Mouse (Mus musculus): ENCODE results near the gene Snx15. TPM values are rescaled to one million over a fixed set of nuclear protein-coding genes. Genes with fewer than 3 reads are reported as not detected.
"Not testable (repeated sequence)": the region's sequence is repeated elsewhere in the genome, so short reads cannot be mapped to it uniquely, and the experiment has no call there.

Snx15 gene
- polyA plus RNA-seq, 1 experiment = 26.0 TPM

DNA sequence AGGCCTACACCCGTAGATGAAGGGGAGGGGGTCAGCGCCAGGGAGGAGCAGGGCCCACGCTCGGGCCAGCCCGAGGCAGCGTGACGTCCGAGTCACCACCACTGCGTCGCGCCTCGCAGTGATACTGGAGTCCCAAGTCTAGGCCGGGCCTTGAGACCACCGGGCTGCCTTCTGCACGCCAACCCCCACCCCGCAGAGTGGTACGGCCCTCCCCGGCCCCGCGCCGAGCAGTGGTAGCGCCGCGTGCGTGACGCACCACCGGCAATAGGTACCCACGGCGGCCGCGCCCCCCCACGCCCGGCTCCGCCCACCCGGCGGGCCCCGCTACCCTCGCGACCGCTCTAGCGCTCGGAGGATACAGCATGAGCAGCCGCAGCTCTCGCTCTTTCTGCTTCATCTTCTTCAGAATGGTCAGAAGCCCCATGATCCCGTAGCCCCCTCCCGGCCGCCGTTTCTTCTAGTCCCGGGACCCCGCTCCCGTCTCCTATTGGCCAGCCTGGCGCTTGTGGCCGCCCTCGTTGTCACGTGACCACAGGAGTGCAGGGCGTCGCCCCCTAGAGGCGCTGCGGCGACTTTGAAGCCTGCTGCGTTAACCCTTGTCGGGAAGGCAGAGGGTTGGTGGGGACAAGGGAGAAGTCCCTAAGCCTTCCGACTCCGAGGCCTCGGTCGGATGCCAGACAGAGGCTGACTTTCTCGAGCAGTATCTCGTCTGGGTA is 12.7 kb upstream of the Snx15 start, which contains the start of gene Batf2:
Gene Batf2, plus strand, starts transcription at position 306 of the 716 bp plus-strand sequence.
- Histone ChIP-seq H3K27ac (ENCODE audit: insufficient read depth, low read depth, low read length) (peak within 1 kb of the TSS; percentile 91), H3K4me1 (ENCODE audit: control insufficient read depth, insufficient read depth, low read length) (peaks cover 15% of the 10 kb centered on the region), H3K4me3 (ENCODE audit: insufficient read depth, low read length) (peak within 1 kb of the TSS; percentile 75)
- no peak; the same call in 1 of the 2 replicates for TF ChIP-seq CTCF (IDR thresholded peaks at IDR 0.05; ENCODE audit: low read depth, low read length)
- no peak for TF ChIP-seq POLR2A (IDR thresholded peaks at IDR 0.05; ENCODE audit: borderline replicate concordance, low read depth, low read length)

DNA sequence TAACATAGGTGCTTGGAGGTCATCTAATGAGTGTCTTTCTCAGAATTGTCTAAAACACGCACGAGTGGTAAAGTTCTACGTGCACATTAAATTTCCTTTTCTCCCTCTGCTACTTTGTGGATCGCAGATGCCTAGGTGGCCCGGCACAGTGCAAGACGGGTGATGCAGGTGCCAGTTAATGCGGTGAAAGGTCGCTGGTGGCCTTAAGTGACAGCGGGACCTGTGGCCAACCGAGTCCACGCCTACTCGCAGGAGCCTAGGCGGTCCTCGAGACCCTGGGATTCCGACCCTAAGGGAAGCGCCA is 12.2 kb upstream of the Snx15 start:
- Histone ChIP-seq H3K4me3 (ENCODE audit: insufficient read depth, low read length) (peak overlapping the region; percentile 75), H3K27ac (ENCODE audit: insufficient read depth, low read depth, low read length) (peak overlapping the region; percentile 91), H3K4me1 (ENCODE audit: control insufficient read depth, insufficient read depth, low read length) (peaks cover 15% of the 10 kb centered on the region)
- TF ChIP-seq POLR2A (IDR thresholded peaks at IDR 0.05; ENCODE audit: borderline replicate concordance, low read depth, low read length) = no peak
- TF ChIP-seq CTCF (IDR thresholded peaks at IDR 0.05; ENCODE audit: low read depth, low read length) = no peak

GRCm38 (mm10) chr19:6139701-6140100 is 11.6 kb upstream of the Snx15 start:
- Histone ChIP-seq H3K4me1 (ENCODE audit: control insufficient read depth, insufficient read depth, low read length) (peaks cover 15% of the 10 kb centered on the region), H3K4me3 (ENCODE audit: insufficient read depth, low read length) (peak overlapping the region; percentile 75; the same call in 1 of the 2 replicates), H3K27ac (ENCODE audit: insufficient read depth, low read depth, low read length) (no peak overlapping the region)
- TF ChIP-seq CTCF (IDR thresholded peaks at IDR 0.05; ENCODE audit: low read depth, low read length) (no peak), POLR2A (IDR thresholded peaks at IDR 0.05; ENCODE audit: borderline replicate concordance, low read depth, low read length) (no peak)

- H3K27ac ChIP-seq (ENCODE audit: insufficient read depth, low read depth, low read length) = no peak overlapping the region
- H3K4me3 ChIP-seq (ENCODE audit: insufficient read depth, low read length) = no peak overlapping the region
- no peak for TF ChIP-seq POLR2A (IDR thresholded peaks at IDR 0.05; ENCODE audit: borderline replicate concordance, low read depth, low read length)
- no peak for TF ChIP-seq CTCF (IDR thresholded peaks at IDR 0.05; ENCODE audit: low read depth, low read length)
- peaks cover 13% of the 10 kb centered on the region for H3K4me1 ChIP-seq (ENCODE audit: control insufficient read depth, insufficient read depth, low read length)
These were observed 8.3 kb upstream of the Snx15 start for GRCm38 (mm10) chr19:6136397-6136796.

GRCm38 (mm10) chr19:6133197-6133596 is 5.1 kb upstream of the Snx15 start:
- peaks cover 15% of the 10 kb centered on the region for H3K4me1 ChIP-seq (ENCODE audit: control insufficient read depth, insufficient read depth, low read length)
- H3K27ac ChIP-seq (ENCODE audit: insufficient read depth, low read depth, low read length); H3K4me3 ChIP-seq (ENCODE audit: insufficient read depth, low read length): not testable (repeated sequence)

- Histone ChIP-seq H3K4me1 (ENCODE audit: control insufficient read depth, insufficient read depth, low read length) (peaks cover 10% of the 10 kb centered on the region), H3K27ac (ENCODE audit: insufficient read depth, low read depth, low read length) (no peak overlapping the region), H3K4me3 (ENCODE audit: insufficient read depth, low read length) (no peak overlapping the region)
- TF ChIP-seq POLR2A (IDR thresholded peaks at IDR 0.05; ENCODE audit: borderline replicate concordance, low read depth, low read length) = no peak
These were observed 4.2 kb upstream of the Snx15 start for GRCm38 (mm10) chr19:6132171-6132827.

DNA sequence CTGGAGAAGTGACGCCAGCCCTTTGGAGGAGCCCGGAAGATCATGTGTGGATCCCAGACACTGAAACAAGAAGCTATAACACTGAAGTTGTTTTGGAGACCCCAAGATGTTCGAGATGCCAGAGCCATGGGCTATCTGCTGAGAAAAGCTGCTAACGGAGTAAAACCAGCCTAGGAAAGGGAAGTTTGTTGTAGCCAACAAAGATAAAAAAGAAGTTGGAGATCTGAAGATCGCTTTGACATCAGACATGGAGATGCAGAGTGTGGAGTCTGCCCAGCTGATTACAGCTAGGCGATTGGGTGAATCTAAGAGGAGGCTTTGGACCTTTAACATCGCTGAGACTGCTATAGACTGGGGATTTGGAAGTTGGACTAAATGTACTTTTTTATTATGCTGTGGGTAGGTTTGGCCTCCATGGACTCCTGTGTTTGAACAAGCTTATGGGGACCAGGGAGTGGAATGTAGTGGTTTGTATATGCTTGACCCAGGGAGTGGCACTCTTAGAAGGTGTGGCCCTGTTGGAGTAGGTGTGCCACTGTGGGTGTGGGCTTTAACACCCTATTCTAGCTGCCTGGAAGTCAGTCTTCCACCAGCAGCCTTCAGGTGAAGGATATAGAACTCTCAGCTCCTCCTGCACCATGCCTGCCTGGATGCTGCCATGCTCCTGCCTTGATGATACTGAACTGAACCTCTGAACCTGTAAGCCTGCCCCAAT is 2.5 kb upstream of the Snx15 start:
- not testable (repeated sequence) for H3K4me3 ChIP-seq (ENCODE audit: insufficient read depth, low read length); H3K4me1 ChIP-seq (ENCODE audit: control insufficient read depth, insufficient read depth, low read length); H3K27ac ChIP-seq (ENCODE audit: insufficient read depth, low read depth, low read length)

- Histone ChIP-seq H3K4me1 (ENCODE audit: control insufficient read depth, insufficient read depth, low read length) (peaks cover 5% of the 10 kb centered on the region; the same call in 1 of the 2 replicates), H3K27ac (ENCODE audit: insufficient read depth, low read depth, low read length) (peak overlapping the region; percentile 95)
These were observed 1.1 kb downstream of the Snx15 start for GRCm38 (mm10) chr19:6126789-6127580.

DNA sequence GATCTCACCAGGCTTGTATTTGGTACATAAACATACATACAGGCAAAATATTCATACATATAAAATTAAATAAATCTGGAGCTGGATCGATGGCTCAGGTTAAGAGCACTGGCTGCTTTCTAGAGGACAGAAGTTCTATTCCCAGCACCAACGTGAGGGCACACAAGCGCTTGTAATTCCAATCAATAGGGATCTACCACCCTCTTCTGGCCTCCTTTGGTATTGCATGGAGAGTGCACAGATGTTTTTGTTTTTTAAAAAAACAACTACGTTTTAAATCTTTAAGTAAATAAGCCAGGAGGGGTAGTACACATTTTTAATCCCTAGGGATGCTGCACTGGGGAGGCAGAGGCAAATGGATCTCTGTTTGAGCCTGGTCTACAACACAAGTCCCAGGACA is 1.8 kb downstream of the Snx15 start:
- peaks cover 5% of the 10 kb centered on the region; the same call in 1 of the 2 replicates for H3K4me1 ChIP-seq (ENCODE audit: control insufficient read depth, insufficient read depth, low read length)
- H3K27ac ChIP-seq (ENCODE audit: insufficient read depth, low read depth, low read length) = peak overlapping the region; percentile 76
- H3K4me3 ChIP-seq (ENCODE audit: insufficient read depth, low read length) = no peak overlapping the region
- TF ChIP-seq CTCF (IDR thresholded peaks at IDR 0.05; ENCODE audit: low read depth, low read length) (peak; percentile 26; the same call in 1 of the 2 replicates), POLR2A (IDR thresholded peaks at IDR 0.05; ENCODE audit: borderline replicate concordance, low read depth, low read length) (no peak)

More at GRCm38 (mm10) chr19:6126789-6127580, 1.1 kb downstream of the Snx15 start:
- no peak for TF ChIP-seq POLR2A (IDR thresholded peaks at IDR 0.05; ENCODE audit: borderline replicate concordance, low read depth, low read length)
- no peak for TF ChIP-seq CTCF (IDR thresholded peaks at IDR 0.05; ENCODE audit: low read depth, low read length)
- H3K4me3 ChIP-seq (ENCODE audit: insufficient read depth, low read length) = peak overlapping the region; percentile 90
